Mouse (Mus musculus): ENCODE results near the gene Tert. TPM values are rescaled to one million over a fixed set of nuclear protein-coding genes. Genes with fewer than 3 reads are reported as not detected.

The Tert gene
- 1 to 10 TPM; 2.6 to 2.9 TPM for total RNA-seq (2021)

DNA sequence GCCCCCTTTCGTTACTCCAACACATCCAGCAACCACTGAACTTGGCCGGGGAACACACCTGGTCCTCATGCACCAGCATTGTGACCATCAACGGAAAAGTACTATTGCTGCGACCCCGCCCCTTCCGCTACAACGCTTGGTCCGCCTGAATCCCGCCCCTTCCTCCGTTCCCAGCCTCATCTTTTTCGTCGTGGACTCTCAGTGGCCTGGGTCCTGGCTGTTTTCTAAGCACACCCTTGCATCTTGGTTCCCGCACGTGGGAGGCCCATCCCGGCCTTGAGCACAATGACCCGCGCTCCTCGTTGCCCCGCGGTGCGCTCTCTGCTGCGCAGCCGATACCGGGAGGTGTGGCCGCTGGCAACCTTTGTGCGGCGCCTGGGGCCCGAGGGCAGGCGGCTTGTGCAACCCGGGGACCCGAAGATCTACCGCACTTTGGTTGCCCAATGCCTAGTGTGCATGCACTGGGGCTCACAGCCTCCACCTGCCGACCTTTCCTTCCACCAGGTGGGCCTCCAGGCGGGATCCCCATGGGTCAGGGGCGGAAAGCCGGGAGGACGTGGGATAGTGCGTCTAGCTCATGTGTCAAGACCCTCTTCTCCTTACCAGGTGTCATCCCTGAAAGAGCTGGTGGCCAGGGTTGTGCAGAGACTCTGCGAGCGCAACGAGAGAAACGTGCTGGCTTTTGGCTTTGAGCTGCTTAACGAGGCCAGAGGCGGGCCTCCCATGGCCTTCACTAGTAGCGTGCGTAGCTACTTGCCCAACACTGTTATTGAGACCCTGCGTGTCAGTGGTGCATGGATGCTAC lies at the start of gene Tert:
Tert (plus strand) TSS at position 167 of the 805 bp plus-strand sequence.
- DNase-seq (ENCODE audit: extremely low spot score in 1 of 2, low spot score in 1 of 2) = peak; percentile 17 to 39

GRCm38 (mm10) chr13:73577277-73577676 lies 49.4 kb upstream of the Tert start:
- DNase-seq (ENCODE audit: extremely low spot score in 1 of 2, low spot score in 1 of 2) = no peak

GRCm38 (mm10) chr13:73591488-73591887 lies 35.2 kb upstream of the Tert start:
- DNase-seq (ENCODE audit: extremely low spot score in 1 of 2, low spot score in 1 of 2) = no peak

DNA sequence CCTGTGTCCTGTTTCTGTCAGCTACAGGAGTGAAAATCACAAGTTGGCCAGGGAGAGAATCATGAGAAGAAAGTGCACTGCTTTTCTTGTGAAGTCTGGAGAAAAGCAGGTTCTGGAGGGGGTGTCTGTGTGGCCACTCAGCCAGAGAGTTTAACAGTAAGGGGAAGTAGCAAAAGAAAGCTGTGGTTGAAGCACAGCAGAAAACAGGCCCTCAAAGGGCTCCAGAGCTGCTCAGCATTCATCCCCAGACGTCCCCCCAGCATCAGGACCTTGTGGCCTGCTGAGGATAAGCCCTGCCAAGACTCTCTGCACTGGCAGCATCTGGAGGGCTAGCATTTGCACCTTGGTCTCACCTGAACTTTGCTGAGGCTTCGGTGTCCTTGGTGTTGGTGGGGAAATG lies 34.2 kb upstream of the Tert start:
- DNase-seq (ENCODE audit: extremely low spot score in 1 of 2, low spot score in 1 of 2) = no peak

DNA sequence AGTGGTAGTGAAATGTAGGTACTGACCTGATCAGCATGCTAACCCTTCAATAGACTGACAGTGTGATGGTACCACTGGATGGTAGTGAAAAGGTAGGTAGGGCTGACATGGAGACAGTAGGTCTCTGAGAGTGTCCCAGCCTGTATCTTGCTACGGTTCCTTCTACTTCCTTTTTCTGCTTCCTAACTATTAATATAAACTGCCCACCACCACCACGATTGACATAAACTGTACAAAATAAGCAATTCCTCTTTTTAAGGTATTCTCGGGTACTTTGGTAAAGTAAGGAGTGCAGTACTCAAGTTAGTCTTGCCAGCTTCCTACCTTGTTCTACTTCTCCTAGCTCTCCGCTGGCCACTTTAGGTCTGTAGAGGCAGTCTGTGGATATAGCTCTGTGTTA lies 30.4 kb upstream of the Tert start:
- DNase-seq (ENCODE audit: extremely low spot score in 1 of 2, low spot score in 1 of 2) = no peak

GRCm38 (mm10) chr13:73600217-73600616 lies 26.5 kb upstream of the Tert start:
- no peak for DNase-seq (ENCODE audit: extremely low spot score in 1 of 2, low spot score in 1 of 2)

GRCm38 (mm10) chr13:73603046-73603445 lies 23.7 kb upstream of the Tert start:
- no peak for DNase-seq (ENCODE audit: extremely low spot score in 1 of 2, low spot score in 1 of 2)

GRCm38 (mm10) chr13:73603522-73604155 lies 23.1 kb upstream of the Tert start, which contains the start of gene Clptm1l:
Gene Clptm1l, plus strand, starts transcription at chr13:73604006.
- peak; percentile 98 for DNase-seq (ENCODE audit: extremely low spot score in 1 of 2, low spot score in 1 of 2)

DNA sequence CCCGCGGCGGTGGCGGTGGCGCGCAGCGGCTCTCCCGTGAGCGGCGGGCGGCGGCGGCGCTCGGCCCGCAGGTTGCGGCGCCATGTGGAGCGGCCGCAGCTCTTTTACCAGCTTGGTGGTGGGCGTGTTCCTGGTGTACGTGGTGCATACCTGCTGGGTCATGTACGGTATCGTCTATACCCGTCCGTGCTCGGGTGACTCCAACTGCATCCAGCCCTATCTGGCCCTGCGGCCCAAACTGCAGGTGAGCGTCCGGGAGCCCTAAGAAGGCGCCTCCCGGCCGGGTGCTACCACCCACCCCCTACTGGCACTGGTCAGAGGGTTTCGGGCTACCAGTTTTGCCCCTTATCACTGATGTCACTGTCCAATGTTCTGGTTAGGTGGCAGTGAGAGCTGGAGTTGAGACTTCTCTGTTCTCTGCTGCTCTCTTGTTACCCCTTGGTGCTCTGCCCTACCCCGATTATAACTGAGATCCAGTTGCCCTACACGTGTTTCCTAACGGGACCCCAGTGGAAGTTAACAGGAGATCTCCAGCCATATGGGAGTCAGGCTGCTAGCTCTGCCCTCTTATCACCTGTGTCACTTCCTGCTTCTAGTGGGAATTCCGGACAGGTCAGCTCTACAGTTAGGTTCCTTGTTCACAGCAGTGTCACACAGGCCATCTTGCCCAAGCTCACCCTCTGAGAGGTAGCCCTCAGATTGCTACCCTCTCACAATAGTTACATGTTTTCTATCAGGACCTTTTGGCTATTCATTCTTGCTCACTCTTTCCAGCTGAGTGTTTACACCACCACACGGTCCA lies 22.4 kb upstream of the Tert start:
- DNase-seq (ENCODE audit: extremely low spot score in 1 of 2, low spot score in 1 of 2) = no peak

GRCm38 (mm10) chr13:73618406-73618805 lies 8.3 kb upstream of the Tert start:
- DNase-seq (ENCODE audit: extremely low spot score in 1 of 2, low spot score in 1 of 2) = no peak

GRCm38 (mm10) chr13:73620637-73621036 lies 6.1 kb upstream of the Tert start:
- DNase-seq (ENCODE audit: extremely low spot score in 1 of 2, low spot score in 1 of 2) = no peak

DNA sequence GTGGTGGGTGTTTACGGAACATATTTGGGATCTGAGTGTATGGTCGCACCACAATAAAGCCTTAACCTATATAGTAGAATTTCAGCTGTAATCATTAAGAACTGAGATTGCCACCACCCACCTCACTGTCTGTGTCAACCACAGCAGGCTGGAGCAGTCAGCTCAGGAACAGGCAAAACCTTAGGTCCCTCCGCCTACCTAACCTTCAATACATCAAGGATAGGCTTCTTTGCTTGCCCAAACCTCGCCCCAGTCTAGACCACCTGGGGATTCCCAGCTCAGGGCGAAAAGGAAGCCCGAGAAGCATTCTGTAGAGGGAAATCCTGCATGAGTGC lies 334 bp upstream of the Tert start:
- no peak for DNase-seq (ENCODE audit: extremely low spot score in 1 of 2, low spot score in 1 of 2)

- DNase-seq (ENCODE audit: extremely low spot score in 1 of 2, low spot score in 1 of 2) = no peak
These were observed 1.9 kb downstream of the Tert start for GRCm38 (mm10) chr13:73628586-73629113.

DNA sequence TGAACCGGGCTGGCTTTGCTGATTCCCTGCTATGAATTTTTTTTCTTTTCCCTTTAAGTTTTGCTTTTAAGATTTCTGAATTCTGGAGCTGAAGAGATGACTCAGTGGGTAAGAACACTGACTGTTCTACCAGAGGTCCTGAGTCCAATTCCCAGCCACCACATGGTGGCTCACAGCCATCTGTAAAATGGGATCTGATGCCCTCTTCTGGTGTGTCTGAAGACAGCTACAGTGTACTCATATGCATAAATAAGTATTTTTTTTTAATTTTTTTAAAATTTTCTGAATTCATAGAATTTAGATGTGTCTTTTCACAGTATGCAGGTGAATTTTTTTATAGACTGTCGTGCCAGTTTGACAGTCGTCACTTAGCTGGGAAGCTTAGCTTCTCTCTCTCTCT lies 5.1 kb downstream of the Tert start:
- no peak for DNase-seq (ENCODE audit: extremely low spot score in 1 of 2, low spot score in 1 of 2)

DNA sequence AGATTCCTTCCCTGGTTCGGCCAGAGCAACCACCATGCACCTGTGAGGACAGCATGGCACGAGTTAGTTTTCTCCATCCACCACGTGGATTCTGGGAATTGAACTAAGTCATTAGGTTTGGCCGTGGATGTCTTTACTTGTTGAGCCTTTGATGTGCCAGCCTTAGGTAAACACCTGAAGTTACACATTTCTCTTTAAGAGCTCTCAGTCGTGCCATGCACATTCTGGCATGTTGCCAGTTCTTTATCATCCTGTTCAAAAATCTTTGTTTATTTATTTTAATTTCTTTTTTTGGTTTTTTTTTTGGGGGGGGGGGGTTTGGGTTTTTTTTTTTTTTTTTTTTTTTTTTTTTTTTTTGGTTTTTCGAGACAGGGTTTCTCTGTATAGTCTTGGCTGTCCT lies 11.1 kb downstream of the Tert start:
- no peak for DNase-seq (ENCODE audit: extremely low spot score in 1 of 2, low spot score in 1 of 2)

DNA sequence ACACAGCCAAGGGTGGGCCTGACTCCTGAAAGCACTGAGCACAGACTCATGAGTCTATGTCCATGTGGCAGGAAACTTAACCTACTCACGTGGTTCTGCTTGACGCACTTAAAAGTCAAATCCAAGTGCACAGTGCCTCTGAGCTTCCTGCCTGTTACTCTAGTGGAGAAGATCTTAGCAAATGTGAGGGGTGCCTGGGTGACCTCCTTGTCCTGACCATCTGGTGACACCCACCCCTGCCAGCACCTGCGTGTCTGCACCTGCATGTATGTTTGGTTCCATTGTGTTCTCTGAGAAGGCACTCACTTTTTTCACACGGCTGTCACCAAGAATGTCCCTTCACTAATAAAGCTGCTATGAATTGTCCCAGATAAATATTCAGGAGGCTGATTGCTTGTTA lies 14.6 kb downstream of the Tert start:
- DNase-seq (ENCODE audit: extremely low spot score in 1 of 2, low spot score in 1 of 2) = no peak

DNA sequence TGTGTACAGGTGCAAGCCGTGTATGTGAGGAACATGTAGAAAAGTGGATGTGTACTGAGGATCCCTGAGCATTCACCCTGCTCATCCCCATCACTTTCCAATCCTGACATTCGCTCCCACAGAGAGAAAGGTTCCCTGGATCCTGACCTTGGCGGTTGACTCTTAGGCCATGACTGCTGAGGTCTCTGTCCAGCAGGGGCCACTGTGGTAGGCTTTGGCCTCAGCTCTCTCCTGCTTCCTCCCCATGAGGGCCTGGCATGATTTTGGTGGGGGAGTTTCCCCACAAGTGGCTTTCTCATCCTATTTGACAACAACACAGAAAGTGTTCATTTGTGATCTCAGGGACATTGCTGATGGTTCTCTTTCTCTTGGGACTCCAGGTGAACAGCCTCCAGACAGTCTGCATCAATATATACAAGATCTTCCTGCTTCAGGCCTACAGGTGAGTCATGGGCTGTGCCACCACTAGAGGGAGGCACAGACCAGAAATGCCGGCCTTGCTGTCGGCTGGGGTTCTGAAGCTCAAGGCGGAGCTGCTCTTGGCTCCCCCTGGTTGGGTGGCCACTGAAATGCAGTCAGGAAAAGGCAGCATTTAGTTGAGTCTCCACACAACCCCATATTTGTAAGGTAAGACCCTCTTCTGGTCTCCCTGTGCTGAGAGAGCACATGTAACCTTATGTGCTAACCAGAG lies 19.8 kb downstream of the Tert start:
- peak; percentile 30 to 58 for DNase-seq (ENCODE audit: extremely low spot score in 1 of 2, low spot score in 1 of 2)

- DNase-seq (ENCODE audit: extremely low spot score in 1 of 2, low spot score in 1 of 2) = no peak
These were observed 26.6 kb downstream of the Tert start for GRCm38 (mm10) chr13:73653266-73653665.

DNA sequence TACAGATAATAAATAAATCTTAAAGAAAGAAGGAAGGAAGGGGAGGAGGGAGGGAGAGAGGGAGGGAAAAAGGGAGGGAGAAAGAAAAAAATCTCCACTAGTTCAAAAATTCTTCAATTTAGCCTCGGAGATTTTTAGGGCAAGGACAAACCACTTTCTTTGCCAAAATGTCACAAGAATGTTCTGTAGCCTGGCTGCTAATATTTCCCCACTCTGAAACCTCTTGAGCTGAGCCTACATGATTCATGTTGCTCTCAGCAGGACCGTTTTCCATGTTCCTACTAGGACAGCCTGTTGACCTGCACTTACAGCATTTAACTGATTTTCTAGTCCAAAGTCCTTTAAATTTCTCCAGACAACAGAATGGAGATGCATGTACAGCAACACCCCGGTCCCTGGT lies 28.3 kb downstream of the Tert start:
- DNase-seq (ENCODE audit: extremely low spot score in 1 of 2, low spot score in 1 of 2) = no peak

- DNase-seq (ENCODE audit: extremely low spot score in 1 of 2, low spot score in 1 of 2) = no peak
These were observed 32.2 kb downstream of the Tert start for GRCm38 (mm10) chr13:73658953-73659352.

Measured in layer of hippocampus, postnatal 25 days (tissue).